Mouse (Mus musculus) layer of hippocampus, adult 8-10 months (tissue): ENCODE measurements around the gene Tmc5. TPM values are rescaled to one million over a fixed set of nuclear protein-coding genes. Genes with fewer than 3 reads are reported as not detected.

Source experiments
- DNase-seq, 2 experiments: peaks; one replicate each; pipeline ENCODE4 v3.0.0; 2022; ENCODE audit warnings: low spot score in 2 of 2
- total RNA-seq, 4 experiments: library from RNA; stranded (reverse); gene quantifications; 2 replicates each; pipeline ENCODE4 v1.2.4; 2022

Gene Tmc5
- total RNA-seq, 4 experiments from 2014 or later, result 0.25 to 0.94 (median 0.49) TPM

- DNase-seq, result no peak
Measured at GRCm38 (mm10) chr7:118691287-118691686, 94.2 kb downstream of the Tmc5 start.

GRCm38 (mm10) chr7:118696146-118696545, 99.0 kb downstream of the Tmc5 start:
- no peak for DNase-seq

DNA sequence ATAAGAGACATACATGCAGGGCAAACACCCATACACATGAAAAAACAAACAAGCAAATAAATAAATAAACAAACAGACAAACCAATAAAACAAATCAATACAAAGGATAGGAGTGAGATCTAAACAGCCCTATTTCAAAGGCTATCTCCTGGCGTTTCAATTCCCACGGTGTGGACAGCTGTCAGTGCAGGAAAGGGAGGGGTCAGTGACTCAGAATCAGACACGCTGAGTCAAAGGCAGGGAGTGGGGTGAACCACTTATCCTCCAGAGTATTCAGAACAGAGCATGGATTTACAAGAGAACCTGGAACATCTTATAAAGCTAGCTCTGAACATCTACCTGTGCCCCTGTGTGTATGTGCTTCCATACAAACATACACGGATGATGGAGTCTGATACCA, 100.1 kb downstream of the Tmc5 start:
- no peak for DNase-seq

GRCm38 (mm10) chr7:118698882-118699281, 101.8 kb downstream of the Tmc5 start:
- no peak for DNase-seq

- no peak for DNase-seq
Measured at GRCm38 (mm10) chr7:118703144-118703561, 106.1 kb downstream of the Tmc5 start.

- DNase-seq, result no peak
Measured at GRCm38 (mm10) chr7:118704001-118704850, 107.1 kb downstream of the Tmc5 start.

GRCm38 (mm10) chr7:118705101-118705961, 108.2 kb downstream of the Tmc5 start, which contains the start of gene Gde1:
Gde1 (minus strand) TSS chr7:118705778.
- DNase-seq, result peak; percentile 92 to 93

- DNase-seq, result no peak
Measured at GRCm38 (mm10) chr7:118706051-118706450, 109.0 kb downstream of the Tmc5 start.

DNA sequence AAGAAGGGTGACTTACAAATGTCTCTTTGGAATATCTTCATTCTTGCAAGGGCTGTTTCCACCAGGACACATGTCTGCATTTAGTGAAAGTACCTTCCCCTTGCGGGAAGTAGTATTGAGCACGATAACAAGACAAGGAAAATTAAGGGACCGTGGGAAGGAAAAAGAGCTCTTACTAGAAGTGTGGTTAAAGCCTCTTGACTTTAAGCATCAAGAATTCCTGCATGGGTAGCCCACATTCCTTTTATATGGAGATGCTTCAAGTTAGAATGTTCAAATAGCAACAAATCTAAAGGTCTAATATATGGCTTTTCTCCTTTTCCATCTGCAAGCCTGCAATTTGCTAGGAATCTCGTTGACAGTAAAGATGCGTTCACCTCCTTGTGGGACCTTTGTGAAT, 109.4 kb downstream of the Tmc5 start:
- DNase-seq, result no peak

DNA sequence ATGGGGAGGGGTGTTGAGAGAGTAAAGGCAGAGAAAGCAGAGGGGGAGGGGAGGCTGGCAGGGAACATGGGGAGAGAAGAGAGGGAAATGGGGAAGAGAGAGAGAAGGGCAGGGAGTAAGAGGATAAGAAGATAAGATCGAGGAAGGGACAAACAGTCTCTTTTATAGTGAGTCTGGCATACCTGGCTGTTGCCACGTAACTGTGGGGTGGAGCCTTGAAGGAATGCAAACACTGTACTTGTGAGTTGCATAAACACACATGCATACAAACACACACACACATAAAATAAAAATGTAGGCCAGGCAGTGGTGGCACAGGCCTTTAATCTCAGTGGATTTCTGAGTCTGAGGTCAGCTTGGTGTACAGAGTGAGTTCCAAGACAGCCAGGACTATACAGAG, 110.1 kb downstream of the Tmc5 start:
- no peak for DNase-seq

DNA sequence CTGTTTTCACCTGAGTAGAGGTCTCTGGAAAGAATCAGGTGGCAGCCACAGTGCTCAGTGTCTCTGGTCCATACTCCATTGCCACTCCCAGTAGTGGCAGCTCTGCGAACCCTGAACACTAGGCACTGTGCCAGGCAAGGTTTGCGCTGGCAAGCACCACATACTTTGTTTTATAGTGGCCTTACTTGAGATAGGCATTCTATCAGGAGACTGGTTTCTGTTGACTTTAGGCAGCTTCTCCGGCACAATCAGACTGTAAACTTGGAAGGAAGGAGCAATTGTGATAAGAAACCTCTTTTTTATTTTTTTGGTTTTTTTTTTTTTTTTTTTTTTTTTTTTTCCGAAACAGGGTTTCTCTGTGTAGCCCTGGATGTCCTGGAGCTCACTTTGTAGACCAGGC, 110.9 kb downstream of the Tmc5 start:
- DNase-seq, result no peak

GRCm38 (mm10) chr7:118710776-118711175, 113.7 kb downstream of the Tmc5 start:
- DNase-seq, result no peak

DNA sequence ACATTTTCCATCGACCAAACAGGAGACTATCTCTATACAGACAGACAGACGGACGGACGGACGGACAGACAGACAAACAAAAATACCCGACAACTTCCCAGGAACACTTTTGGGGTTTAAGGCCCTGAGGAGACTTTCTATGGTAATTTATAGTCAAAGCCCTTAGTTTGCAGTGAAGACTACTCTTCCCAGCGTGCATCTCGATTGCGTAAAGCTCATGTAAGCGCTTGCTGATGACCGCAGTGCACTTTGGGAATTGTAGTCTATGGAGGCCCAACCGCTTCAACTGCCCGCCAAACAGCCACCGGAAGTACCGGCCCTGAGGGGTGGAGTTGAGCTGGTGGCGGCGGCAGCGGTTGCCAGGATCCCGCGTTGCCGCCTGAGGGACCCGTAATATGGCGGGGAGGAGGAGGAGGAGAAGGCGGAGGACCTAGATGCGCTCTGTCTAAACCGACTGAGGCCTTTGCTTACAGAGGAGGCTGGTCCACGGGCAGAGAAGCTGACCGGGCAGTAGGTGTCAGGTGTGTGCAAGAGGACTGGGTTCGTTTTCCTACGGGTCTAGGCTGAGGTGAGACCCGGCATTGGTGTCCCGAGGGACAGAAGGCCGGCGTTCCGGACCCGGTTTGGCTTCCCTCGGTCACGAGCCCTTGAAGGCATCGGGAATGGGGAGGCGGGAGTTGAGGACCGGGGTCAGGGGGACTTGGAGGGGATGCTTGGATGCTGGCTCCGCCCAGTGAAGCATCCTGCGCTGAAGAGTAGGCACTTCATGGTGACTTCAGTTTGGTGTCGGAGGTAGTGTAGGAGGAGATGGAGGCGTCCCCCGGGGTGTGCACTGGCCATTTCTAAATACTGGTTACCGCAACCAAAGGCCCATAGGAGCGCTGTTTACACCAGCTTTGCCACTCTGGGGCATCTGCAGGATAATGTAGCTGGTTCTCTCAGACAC, 115.4 kb downstream of the Tmc5 start, which contains the start of gene Ccp110:
Gene Ccp110, plus strand, starts transcription at position 325 of the 946 bp plus-strand sequence.
- DNase-seq, result peak; percentile 94 to 96

DNA sequence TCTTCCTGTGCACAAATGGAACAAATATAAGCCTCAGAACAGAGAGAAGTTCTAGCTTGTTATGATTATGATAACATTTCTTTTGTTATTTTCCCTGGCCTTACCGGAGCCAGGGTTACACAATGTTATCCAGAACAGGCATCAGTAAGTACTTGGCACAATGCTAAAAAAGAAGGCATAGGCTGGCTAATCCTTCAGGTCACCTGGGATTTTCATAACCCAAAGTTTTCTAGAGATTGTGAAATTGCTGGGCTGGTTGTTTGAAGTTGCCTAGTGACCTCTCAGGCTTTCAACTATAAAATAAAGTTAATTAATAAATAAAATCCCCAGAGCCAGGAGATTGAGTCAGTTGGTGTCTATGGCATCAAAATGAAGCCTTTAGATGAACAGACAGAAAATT, 117.8 kb downstream of the Tmc5 start:
- no peak for DNase-seq

GRCm38 (mm10) chr7:118718066-118718465, 121.0 kb downstream of the Tmc5 start:
- no peak for DNase-seq

- no peak for DNase-seq
Measured at GRCm38 (mm10) chr7:118723927-118724326, 126.8 kb downstream of the Tmc5 start.

Other genes starting within 250 kb of the Tmc5 start
- 10 to 100 TPM; 61.5 to 90.0 (median 76.4) TPM for gene Syt17, start 149.1 kb upstream of the Tmc5 start, total RNA-seq
- gene Itpripl2, start 105.3 kb upstream of the Tmc5 start, total RNA-seq, result 1 to 10 TPM; 3.4 to 7.7 (median 4.9) TPM
- gene Coq7, start 63.9 kb upstream of the Tmc5 start, total RNA-seq, result 10 to 100 TPM; 29.6 to 40.5 (median 37.4) TPM
- gene Tmc7, start 12.6 kb upstream of the Tmc5 start, total RNA-seq, result 10 to 100 TPM; 15.9 to 18.6 (median 18.0) TPM
- gene Gde1, start 108.5 kb downstream of the Tmc5 start, total RNA-seq, result 100 to 1,000 TPM; 199 to 203 (median 202) TPM
- 10 to 100 TPM; 44.1 to 54.8 (median 47.9) TPM for gene Ccp110, start 115.3 kb downstream of the Tmc5 start, total RNA-seq
- 10 to 100 TPM; 61.8 to 73.0 (median 69.1) TPM for gene Vps35l, start 142.9 kb downstream of the Tmc5 start, total RNA-seq